Mouse (Mus musculus) adrenal gland, postnatal 14 days (tissue): ENCODE measurements around the gene C1qtnf5. TPM values are rescaled to one million over a fixed set of nuclear protein-coding genes. Genes with fewer than 3 reads are reported as not detected.
A peak's percentile ranks its signal among the peaks of the same experiment; 100 is the strongest.
"Not testable (repeated sequence)": the region's sequence is repeated elsewhere in the genome, so short reads cannot be mapped to it uniquely, and the experiment has no call there.

Experiments used
- DNase-seq: peaks from one replicate; pipeline ENCODE4 v3.0.0; 2021; ENCODE audit warnings: mixed read lengths
- total RNA-seq: library from RNA; stranded (reverse); gene quantifications from 2 replicates; pipeline ENCODE4 v1.2.3, GENCODE M21; 2021

The C1qtnf5 gene
- total RNA-seq, 1 experiment from 2014 or later: 14.9 TPM

DNA sequence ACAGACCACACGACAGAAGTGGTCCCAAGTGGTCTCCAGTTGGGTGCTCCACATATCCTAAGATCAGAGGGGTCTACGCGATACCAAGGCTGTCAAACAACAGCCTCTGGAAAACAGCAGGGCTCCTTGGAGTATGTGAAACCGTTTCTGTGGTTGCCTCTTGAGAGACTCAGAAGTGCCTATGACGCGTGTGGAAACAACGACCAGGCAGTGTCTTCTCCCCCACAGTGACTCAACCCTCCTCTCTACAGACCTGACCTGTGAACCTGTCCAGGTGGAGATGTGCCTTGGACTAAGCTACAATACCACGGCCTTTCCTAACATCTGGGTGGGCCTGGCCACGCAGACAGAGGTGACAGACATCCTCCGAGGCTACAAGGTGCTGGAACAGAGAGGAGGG, 1.3 kb upstream of the C1qtnf5 start:
- DNase-seq: no peak

GRCm38 (mm10) chr9:44106182-44106581, 863 bp upstream of the C1qtnf5 start:
- no peak for DNase-seq

- DNase-seq: no peak
These were observed 449 bp upstream of the C1qtnf5 start for GRCm38 (mm10) chr9:44106596-44106995.

DNA sequence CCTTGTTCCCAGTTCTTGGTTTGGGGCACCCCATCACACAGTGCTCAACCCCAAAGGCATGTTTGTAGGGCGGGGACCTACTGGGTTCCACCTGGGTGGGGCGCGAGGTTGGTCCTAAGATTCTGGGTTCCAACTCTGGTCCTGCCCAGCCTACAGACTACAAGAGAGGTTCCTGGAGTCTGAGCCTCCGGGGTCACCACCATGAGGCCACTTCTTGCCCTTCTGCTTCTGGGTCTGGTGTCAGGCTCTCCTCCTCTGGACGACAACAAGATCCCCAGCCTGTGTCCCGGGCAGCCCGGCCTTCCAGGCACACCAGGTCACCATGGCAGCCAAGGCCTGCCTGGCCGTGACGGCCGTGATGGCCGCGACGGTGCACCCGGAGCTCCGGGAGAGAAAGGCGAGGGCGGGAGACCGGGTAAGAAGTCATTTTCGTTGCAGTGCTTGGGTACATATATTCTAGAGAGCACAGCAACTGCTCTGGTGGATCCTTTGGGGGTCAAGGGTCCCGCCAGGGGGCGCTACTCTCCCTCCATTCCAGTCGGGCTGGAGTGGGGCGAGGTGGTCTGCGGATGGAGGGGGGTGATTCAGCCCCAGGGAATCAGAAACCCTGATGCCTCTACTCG, 623 bp downstream of the C1qtnf5 start:
- peak; percentile 83 for DNase-seq

DNA sequence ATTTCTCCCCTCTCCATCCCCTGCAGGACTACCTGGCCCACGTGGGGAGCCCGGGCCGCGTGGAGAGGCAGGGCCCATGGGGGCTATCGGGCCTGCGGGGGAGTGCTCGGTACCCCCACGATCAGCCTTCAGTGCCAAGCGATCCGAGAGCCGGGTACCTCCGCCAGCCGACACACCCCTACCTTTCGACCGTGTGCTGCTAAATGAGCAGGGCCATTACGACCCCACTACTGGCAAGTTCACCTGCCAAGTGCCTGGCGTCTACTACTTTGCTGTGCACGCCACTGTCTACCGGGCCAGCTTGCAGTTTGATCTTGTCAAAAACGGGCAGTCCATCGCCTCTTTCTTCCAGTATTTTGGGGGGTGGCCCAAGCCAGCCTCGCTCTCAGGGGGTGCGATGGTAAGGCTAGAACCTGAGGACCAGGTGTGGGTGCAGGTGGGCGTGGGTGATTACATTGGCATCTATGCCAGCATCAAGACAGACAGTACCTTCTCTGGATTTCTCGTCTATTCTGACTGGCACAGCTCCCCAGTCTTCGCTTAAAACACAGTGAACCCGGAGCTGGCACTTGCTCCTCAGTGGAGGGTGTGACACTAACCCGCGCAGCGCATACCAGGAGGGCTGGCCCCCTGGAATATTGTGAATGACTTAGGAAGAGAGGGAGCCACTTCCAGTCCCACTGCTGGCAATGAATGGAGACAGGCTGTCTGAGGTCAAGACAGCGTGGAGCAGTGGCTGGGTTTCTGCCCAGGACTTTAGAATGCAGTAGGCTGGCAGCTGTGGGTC, 1.4 kb downstream of the C1qtnf5 start:
- DNase-seq: no peak

GRCm38 (mm10) chr9:44109360-44110095, 2.5 kb downstream of the C1qtnf5 start:
- peak; percentile 85 for DNase-seq

DNA sequence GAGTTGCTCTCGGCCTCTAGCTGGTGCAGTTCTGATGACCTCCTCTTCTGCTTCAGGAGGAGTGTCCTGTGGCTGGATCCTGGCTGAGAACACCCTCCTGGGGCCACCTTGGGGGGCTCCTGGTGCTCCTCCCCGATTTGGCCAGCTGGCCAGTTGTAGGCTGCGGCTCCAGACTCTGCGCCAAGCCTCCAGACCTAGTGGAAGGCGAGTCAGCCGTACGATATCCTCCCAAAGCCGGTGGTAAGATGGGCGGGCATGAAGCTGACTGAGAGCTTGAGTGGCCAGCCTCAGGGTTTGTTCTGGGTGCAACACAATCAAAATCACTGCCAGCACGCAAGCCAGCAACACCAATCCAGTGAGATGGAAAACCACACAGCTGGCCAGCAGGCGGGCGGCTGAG, 4.9 kb downstream of the C1qtnf5 start:
- not testable (repeated sequence) for DNase-seq

DNA sequence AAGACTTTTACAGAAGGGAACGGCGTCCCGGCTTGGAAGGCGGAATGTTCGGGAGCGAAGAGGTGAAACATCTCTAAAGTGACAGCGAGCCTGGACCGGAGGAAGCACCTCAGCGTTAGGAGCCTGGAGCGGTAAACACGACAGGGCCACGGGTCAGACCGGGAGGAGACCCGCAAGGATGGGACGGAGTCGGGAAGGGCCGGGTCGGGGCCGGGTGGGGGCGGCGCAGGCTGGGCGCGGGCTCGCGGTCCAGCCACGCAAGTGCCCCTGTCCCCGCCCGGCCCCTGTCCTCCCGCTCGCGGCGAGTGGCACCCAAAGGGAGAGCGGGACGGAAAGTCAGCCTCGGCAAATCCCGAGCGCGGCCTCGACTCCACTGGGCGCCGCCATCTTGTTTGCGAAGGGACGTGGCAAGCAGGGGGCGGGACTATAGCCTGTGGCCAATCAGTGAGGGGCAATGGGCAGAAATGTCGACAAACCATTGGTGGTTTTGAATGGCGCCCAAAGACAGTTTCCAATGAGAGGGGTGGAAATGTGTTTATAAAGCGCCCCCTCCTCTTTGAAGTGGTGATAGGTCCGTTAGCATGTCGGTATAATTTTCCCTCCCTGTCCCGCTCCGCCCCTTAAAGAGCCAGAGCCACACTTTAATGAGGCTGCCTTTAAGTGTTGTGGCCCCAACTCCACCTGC, 6.2 kb downstream of the C1qtnf5 start, which contains the start of the genes Gm49380 and Rnf26:
Gm49380 (minus strand) TSS at position 396 of the 685 bp plus-strand sequence.
Rnf26 (minus strand) TSS at position 413 of the 685 bp plus-strand sequence.
- peak; percentile 97 for DNase-seq

- no peak for DNase-seq
These were observed 7.4 kb downstream of the C1qtnf5 start for GRCm38 (mm10) chr9:44114453-44114852.

GRCm38 (mm10) chr9:44115599-44115998, 8.6 kb downstream of the C1qtnf5 start:
- no peak for DNase-seq

- no peak for DNase-seq
These were observed 9.1 kb downstream of the C1qtnf5 start for GRCm38 (mm10) chr9:44116182-44116581.

DNA sequence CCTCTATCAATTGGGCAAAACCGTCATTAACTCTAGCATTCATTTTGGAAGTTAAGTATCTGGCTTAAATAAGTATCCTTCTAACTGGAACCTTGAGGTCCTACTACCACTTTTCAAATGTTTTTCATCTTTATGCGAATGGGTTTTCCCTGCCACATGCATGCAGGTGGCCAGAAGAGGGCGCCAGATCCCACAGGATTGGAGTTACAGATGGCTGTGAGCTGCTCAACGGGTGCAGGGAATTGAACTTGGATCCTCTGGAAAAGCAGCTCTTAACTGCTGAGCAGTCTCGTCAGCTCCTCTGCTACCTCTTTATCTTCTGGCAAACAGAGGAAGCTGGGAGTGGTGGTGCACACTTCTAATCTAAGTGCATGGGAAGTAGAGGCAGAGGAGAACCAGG, 12.0 kb downstream of the C1qtnf5 start:
- DNase-seq: peak; percentile 70

DNA sequence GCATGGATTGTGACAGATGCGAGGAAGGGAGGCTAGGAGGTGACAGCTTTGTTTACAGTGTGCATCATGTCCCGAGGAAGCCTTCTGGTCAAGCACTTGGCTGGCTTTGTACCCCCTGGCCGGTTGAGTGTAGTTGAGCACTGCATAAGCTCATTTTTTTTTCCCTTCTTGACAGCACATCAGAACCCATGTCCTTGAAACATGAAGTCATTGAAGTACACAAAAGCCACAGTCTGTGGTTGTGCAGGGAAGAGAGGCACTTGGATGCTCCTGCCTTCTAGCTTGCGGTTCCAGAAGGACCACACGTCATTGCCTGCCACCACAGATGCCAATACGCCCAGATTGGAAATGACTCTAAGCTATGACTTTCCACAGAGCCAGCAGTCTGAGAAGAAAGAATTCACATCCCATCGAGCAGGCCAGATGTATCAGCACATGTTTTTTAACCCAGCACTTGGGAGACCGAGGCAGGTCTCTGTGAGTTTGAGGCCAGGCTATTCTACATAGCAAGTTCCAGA, 13.0 kb downstream of the C1qtnf5 start:
- no peak for DNase-seq

DNA sequence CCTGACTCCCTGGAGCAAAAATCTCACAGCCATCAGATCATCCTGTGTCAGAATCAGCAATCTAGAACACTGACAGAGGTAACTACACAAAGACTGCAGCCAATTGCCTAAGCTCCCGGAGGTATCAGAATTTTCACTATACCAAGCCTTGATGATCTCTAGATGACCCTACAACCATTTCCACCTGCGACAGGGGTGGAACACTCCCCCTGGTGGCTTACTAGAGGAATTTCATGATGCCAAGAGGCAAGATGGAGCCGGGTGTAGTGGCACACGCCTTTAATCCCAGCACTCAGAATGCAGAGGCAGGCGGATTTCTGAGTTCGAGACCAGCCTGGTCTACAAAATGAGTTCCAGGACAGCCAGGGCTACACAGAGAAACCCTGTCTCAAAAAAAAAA, 17.3 kb downstream of the C1qtnf5 start:
- no peak for DNase-seq

GRCm38 (mm10) chr9:44125026-44125425, 18.0 kb downstream of the C1qtnf5 start:
- no peak for DNase-seq

DNA sequence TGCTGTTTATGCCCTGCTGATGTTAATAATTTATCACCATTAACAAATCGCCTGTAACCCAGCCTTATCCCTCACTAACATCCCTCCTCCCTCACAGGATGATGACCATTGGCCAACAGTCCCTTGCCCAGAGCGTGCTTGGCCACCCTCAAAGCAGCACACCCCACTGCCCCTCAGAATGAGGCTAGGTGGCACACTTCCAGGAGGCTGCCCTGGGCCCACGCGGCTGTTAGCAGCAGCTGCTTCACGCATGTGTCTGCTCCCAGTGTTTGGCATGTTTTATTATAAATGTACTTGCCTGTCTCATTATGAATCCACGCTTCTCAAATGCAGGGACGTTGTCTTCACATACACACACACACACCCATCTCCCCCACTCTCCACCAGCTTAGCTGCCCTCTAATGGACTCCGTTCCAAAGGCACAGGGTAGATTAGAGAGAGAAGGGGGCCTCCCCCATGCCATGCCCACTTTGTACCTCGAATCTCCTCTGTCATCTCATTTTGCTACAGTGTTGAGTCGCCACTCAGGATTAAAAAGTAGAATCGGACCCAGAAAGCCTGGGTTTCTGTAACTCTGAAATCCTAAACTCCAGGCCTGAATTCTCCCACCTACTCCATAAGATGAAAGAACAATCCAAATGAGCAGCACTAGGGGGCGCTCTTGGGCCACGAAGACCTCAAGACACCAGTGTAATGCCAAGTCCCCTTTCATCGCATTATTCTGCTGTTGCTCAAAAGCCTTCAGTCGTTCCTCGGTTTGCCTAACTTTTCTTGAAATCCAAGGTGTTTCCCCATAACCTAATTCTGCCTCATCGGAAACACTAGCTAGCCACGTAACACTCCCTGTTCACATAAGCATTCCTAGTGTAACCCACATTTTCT, 18.7 kb downstream of the C1qtnf5 start:
- peak; percentile 92 for DNase-seq

DNA sequence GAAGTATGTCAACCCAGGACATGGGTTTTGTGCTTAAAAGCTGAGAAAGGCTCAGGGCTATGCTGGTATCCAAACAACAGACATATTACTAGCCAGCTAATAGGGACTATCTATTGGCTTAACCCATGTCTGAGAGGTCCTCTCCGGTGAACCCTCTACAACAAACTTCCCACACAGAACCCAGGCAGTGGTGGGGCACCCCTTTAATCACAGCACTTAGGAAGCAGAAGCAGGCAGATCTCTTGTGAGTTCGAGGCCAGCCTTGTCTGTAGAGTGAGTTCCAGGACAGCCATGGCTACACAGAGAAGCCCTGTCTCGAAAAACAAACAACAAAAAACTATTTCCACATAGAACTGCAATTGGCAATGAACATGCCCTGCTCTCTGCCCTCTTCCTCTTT, 19.7 kb downstream of the C1qtnf5 start:
- no peak for DNase-seq

GRCm38 (mm10) chr9:44127351-44127801, 20.3 kb downstream of the C1qtnf5 start:
- peak; percentile 58 for DNase-seq

DNA sequence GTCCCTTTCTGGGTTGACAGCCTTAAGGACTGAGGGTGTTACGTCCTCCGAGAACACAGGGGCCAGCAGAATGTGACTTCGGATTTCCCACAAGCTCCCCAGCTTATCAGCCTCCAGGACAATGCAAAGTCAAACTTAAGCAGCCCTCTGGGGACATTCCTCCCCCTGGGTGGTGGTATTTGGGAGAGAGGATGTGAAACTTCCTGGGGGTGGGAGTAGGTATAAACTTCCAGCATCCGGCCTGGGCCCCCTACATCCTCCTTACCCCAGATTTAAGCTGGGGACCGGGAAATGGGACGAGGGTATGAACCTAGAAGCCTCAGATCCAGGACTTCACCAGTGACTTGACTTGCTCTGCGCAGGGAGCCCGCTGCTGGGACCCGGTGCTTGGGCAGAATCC, 22.6 kb downstream of the C1qtnf5 start:
- peak; percentile 40 for DNase-seq

DNA sequence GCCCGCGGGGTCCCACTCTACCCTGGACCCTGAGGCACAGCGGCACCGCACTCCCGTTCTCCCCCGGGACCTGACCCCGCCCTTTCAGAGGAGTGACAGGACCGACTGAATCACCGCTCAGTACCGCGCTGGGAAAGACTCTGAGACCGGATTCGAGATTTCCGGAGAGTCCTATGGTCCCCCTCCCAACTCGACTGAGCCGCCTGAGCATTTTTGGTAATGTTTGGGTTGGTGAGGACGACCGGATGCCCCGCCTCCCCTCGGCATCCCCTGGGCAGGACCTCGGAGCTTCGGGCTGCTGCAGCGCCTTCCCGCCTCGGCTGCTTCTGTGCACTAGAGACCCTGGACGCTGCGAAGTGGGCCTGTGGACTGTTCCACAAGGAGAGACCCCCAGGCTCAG, 23.0 kb downstream of the C1qtnf5 start:
- peak; percentile 84 for DNase-seq
